Mouse (Mus musculus): ENCODE data around the gene Gm11084.

Gene Gm11084

DNA sequence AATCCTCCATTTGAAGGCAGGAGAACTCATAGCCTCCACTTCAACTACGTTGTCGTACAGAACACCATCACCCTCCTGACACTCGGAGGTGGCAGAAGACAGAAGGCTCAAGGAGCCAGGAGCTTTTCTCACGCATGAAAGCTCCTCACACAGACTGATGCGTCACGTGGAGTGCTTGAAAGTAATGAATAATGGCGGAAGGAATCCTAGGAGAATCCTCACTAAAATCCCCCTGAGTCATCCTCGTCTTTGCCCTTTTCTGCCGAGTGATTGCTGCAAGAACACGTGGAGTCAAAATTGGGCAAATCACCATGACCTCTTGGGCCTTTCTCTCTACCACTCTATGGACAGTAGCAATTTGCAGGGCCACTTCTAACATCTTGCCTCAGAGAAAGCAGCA, 61.5 kb downstream of the Gm11084 start:
- DNase-seq = no peak

All from lung, adult 18-20 months (tissue).